Mouse (Mus musculus): Measurements from ENCODE around the gene Sdccag8. TPM values are rescaled to one million over a fixed set of nuclear protein-coding genes. Genes with fewer than 3 reads are reported as not detected.

Sdccag8 gene
- polyA plus RNA-seq, 1 experiment = 3.9 TPM

GRCm38 (mm10) chr1:176962894-176963293 is 148.4 kb downstream of the Sdccag8 start:
- DNase-seq = no peak
- H3K4me1 ChIP-seq (ENCODE audit: control insufficient read depth, insufficient read depth, low read length) = no peaks in the 10 kb centered on the region
- TF ChIP-seq POLR2A (IDR thresholded peaks at IDR 0.05; ENCODE audit: borderline replicate concordance, extremely low read depth, low read depth, low read length) (no peak), CTCF (IDR thresholded peaks at IDR 0.05; ENCODE audit: insufficient read depth, low read length) (no peak)
- H3K4me3 ChIP-seq (replicated peaks; ENCODE audit: extremely low read depth, low read depth, low read length) = no peak overlapping the region
- WGBS = 85% methylated on average over 5 of the region's 5 CpGs

GRCm38 (mm10) chr1:176967299-176967698 is 152.8 kb downstream of the Sdccag8 start:
- DNase-seq = no peak
- no peak for TF ChIP-seq CTCF (IDR thresholded peaks at IDR 0.05; ENCODE audit: insufficient read depth, low read length)
- no peak for TF ChIP-seq POLR2A (IDR thresholded peaks at IDR 0.05; ENCODE audit: borderline replicate concordance, extremely low read depth, low read depth, low read length)
- Histone ChIP-seq H3K4me3 (replicated peaks; ENCODE audit: extremely low read depth, low read depth, low read length) (no peak overlapping the region), H3K4me1 (ENCODE audit: control insufficient read depth, insufficient read depth, low read length) (no peaks in the 10 kb centered on the region)
- 79% methylated on average over 3 of the region's 3 CpGs for WGBS

GRCm38 (mm10) chr1:176970635-176971478 is 156.4 kb downstream of the Sdccag8 start:
- no peak for DNase-seq
- Histone ChIP-seq H3K4me3 (replicated peaks; ENCODE audit: extremely low read depth, low read depth, low read length) (no peak overlapping the region), H3K4me1 (ENCODE audit: control insufficient read depth, insufficient read depth, low read length) (no peaks in the 10 kb centered on the region; the same call in 1 of the 2 replicates)
- 49% methylated on average over 16 of the region's 16 CpGs for WGBS
- TF ChIP-seq POLR2A (IDR thresholded peaks at IDR 0.05; ENCODE audit: borderline replicate concordance, extremely low read depth, low read depth, low read length) (no peak), CTCF (IDR thresholded peaks at IDR 0.05; ENCODE audit: insufficient read depth, low read length) (no peak)

GRCm38 (mm10) chr1:176971479-176971797 is 157.0 kb downstream of the Sdccag8 start:
- TF ChIP-seq CTCF (IDR thresholded peaks at IDR 0.05; ENCODE audit: insufficient read depth, low read length) = no peak
- TF ChIP-seq POLR2A (IDR thresholded peaks at IDR 0.05; ENCODE audit: borderline replicate concordance, extremely low read depth, low read depth, low read length) = no peak
- 60% methylated on average over 4 of the region's 4 CpGs for WGBS
- DNase-seq = no peak
- Histone ChIP-seq H3K4me3 (replicated peaks; ENCODE audit: extremely low read depth, low read depth, low read length) (no peak overlapping the region), H3K4me1 (ENCODE audit: control insufficient read depth, insufficient read depth, low read length) (no peaks in the 10 kb centered on the region; the same call in 1 of the 2 replicates)

- Histone ChIP-seq H3K4me3 (replicated peaks; ENCODE audit: extremely low read depth, low read depth, low read length) (no peak overlapping the region), H3K4me1 (ENCODE audit: control insufficient read depth, insufficient read depth, low read length) (no peaks in the 10 kb centered on the region; the same call in 1 of the 2 replicates)
- 65% methylated on average over 6 of the region's 6 CpGs for WGBS
- TF ChIP-seq CTCF (IDR thresholded peaks at IDR 0.05; ENCODE audit: insufficient read depth, low read length) (no peak), POLR2A (IDR thresholded peaks at IDR 0.05; ENCODE audit: borderline replicate concordance, extremely low read depth, low read depth, low read length) (no peak)
- DNase-seq = no peak
Measured at GRCm38 (mm10) chr1:176973356-176974088, 159.1 kb downstream of the Sdccag8 start.

- TF ChIP-seq CTCF (IDR thresholded peaks at IDR 0.05; ENCODE audit: insufficient read depth, low read length) (no peak), POLR2A (IDR thresholded peaks at IDR 0.05; ENCODE audit: borderline replicate concordance, extremely low read depth, low read depth, low read length) (no peak)
- DNase-seq = no peak
- Histone ChIP-seq H3K4me3 (replicated peaks; ENCODE audit: extremely low read depth, low read depth, low read length) (no peak overlapping the region), H3K4me1 (ENCODE audit: control insufficient read depth, insufficient read depth, low read length) (no peaks in the 10 kb centered on the region; the same call in 1 of the 2 replicates)
Measured at GRCm38 (mm10) chr1:176979235-176979634, 164.8 kb downstream of the Sdccag8 start.

- TF ChIP-seq POLR2A (IDR thresholded peaks at IDR 0.05; ENCODE audit: borderline replicate concordance, extremely low read depth, low read depth, low read length) (no peak), CTCF (IDR thresholded peaks at IDR 0.05; ENCODE audit: insufficient read depth, low read length) (no peak)
- Histone ChIP-seq H3K4me3 (replicated peaks; ENCODE audit: extremely low read depth, low read depth, low read length) (no peak overlapping the region), H3K4me1 (ENCODE audit: control insufficient read depth, insufficient read depth, low read length) (no peaks in the 10 kb centered on the region; the same call in 1 of the 2 replicates)
- no peak for DNase-seq
- WGBS = 93% methylated on average over 5 of the region's 5 CpGs
Measured at GRCm38 (mm10) chr1:176980140-176980539, 165.7 kb downstream of the Sdccag8 start.

- no peak for TF ChIP-seq POLR2A (IDR thresholded peaks at IDR 0.05; ENCODE audit: borderline replicate concordance, extremely low read depth, low read depth, low read length)
- no peak for TF ChIP-seq CTCF (IDR thresholded peaks at IDR 0.05; ENCODE audit: insufficient read depth, low read length)
- 87% methylated on average over 10 of the region's 10 CpGs for WGBS
- Histone ChIP-seq H3K4me1 (ENCODE audit: control insufficient read depth, insufficient read depth, low read length) (no peaks in the 10 kb centered on the region; the same call in 1 of the 2 replicates), H3K4me3 (replicated peaks; ENCODE audit: extremely low read depth, low read depth, low read length) (no peak overlapping the region)
- no peak for DNase-seq
Measured at GRCm38 (mm10) chr1:176980801-176981400, 166.4 kb downstream of the Sdccag8 start.

- no peak for DNase-seq
- Histone ChIP-seq H3K4me3 (replicated peaks; ENCODE audit: extremely low read depth, low read depth, low read length) (no peak overlapping the region), H3K4me1 (ENCODE audit: control insufficient read depth, insufficient read depth, low read length) (no peaks in the 10 kb centered on the region; the same call in 1 of the 2 replicates)
- TF ChIP-seq CTCF (IDR thresholded peaks at IDR 0.05; ENCODE audit: insufficient read depth, low read length) (no peak), POLR2A (IDR thresholded peaks at IDR 0.05; ENCODE audit: borderline replicate concordance, extremely low read depth, low read depth, low read length) (no peak)
- WGBS = 90% methylated on average over 2 of the region's 2 CpGs
Measured at GRCm38 (mm10) chr1:176981511-176981910, 167.1 kb downstream of the Sdccag8 start.
